Mouse (Mus musculus) T-cell, adult 2 months (primary cell): ENCODE measurements around the gene Max.

Experiments
- DNase-seq: peaks from one replicate; pipeline ENCODE4 v3.0.0; 2022; ENCODE audit warnings: low spot score

Gene Max

GRCm38 (mm10) chr12:76957688-76958087, 4.3 kb downstream of the Max start:
- peak; percentile 60 for DNase-seq

- no peak for DNase-seq
These were observed 7.1 kb downstream of the Max start for GRCm38 (mm10) chr12:76954698-76955423.

- DNase-seq: no peak
These were observed 8.1 kb downstream of the Max start for GRCm38 (mm10) chr12:76953750-76954363.

- no peak for DNase-seq
These were observed 11.7 kb downstream of the Max start for GRCm38 (mm10) chr12:76950330-76950729.

GRCm38 (mm10) chr12:76948781-76949180, 13.2 kb downstream of the Max start:
- DNase-seq: no peak

GRCm38 (mm10) chr12:76948185-76948584, 13.8 kb downstream of the Max start:
- no peak for DNase-seq

GRCm38 (mm10) chr12:76947487-76947886, 14.5 kb downstream of the Max start:
- DNase-seq: no peak

GRCm38 (mm10) chr12:76943466-76943865, 18.5 kb downstream of the Max start:
- DNase-seq: no peak

- DNase-seq: no peak
These were observed 19.0 kb downstream of the Max start for GRCm38 (mm10) chr12:76943046-76943445.

GRCm38 (mm10) chr12:76942476-76942875, 19.5 kb downstream of the Max start:
- no peak for DNase-seq

GRCm38 (mm10) chr12:76941524-76941923, 20.5 kb downstream of the Max start:
- no peak for DNase-seq

- no peak for DNase-seq
These were observed 24.0 kb downstream of the Max start for GRCm38 (mm10) chr12:76938013-76938412.

- no peak for DNase-seq
These were observed 25.8 kb downstream of the Max start for GRCm38 (mm10) chr12:76936211-76936610.

- DNase-seq: no peak
These were observed 27.6 kb downstream of the Max start for GRCm38 (mm10) chr12:76934438-76934837.

- DNase-seq: peak; percentile 55
These were observed 29.3 kb downstream of the Max start for GRCm38 (mm10) chr12:76932688-76933060.

GRCm38 (mm10) chr12:76931739-76932687, 30.0 kb downstream of the Max start:
- no peak for DNase-seq

- DNase-seq: no peak
These were observed 31.8 kb downstream of the Max start for GRCm38 (mm10) chr12:76930177-76930576.

GRCm38 (mm10) chr12:76927539-76927938, 34.5 kb downstream of the Max start:
- DNase-seq: no peak

- no peak for DNase-seq
These were observed 35.0 kb downstream of the Max start for GRCm38 (mm10) chr12:76927012-76927411.

- DNase-seq: no peak
These were observed 35.6 kb downstream of the Max start for GRCm38 (mm10) chr12:76926338-76926945.

GRCm38 (mm10) chr12:76924904-76925604, 36.9 kb downstream of the Max start:
- no peak for DNase-seq

- DNase-seq: peak; percentile 75
These were observed 38.9 kb downstream of the Max start for GRCm38 (mm10) chr12:76923118-76923517.
